Mouse (Mus musculus) cerebellum, adult 9-10 months (tissue): Measurements from ENCODE around the gene Ciapin1.
"Not testable (repeated sequence)": the region's sequence is repeated elsewhere in the genome, so short reads cannot be mapped to it uniquely, and the experiment has no call there.

Experiments used
- DNase-seq: peaks from one replicate; pipeline ENCODE4 v3.0.0; 2022

The Ciapin1 gene

GRCm38 (mm10) chr8:94854761-94855160 is 16.6 kb upstream of the Ciapin1 start:
- not testable (repeated sequence) for DNase-seq

DNA sequence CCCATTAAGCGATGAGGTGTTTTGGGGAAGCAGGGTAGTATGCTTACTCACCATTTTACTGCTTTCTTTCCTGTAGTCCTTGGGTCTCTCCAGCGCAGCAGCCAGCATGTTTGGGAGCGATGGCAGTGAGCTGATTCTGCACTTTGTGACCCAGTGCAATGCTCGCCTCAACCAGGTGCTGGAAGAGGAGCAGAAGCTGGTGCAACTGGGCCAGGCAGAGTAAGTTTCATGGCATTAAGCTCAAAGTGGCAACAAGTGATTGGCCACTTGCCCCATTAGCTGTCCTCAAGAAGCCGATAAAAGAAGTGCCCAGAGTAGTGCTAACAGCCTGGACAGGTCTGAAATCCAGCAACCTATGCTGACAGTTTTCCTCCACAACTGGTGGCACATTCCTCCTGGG is 11.9 kb upstream of the Ciapin1 start:
- no peak for DNase-seq

- no peak for DNase-seq
Observed at GRCm38 (mm10) chr8:94841183-94841582, 3.0 kb upstream of the Ciapin1 start.

DNA sequence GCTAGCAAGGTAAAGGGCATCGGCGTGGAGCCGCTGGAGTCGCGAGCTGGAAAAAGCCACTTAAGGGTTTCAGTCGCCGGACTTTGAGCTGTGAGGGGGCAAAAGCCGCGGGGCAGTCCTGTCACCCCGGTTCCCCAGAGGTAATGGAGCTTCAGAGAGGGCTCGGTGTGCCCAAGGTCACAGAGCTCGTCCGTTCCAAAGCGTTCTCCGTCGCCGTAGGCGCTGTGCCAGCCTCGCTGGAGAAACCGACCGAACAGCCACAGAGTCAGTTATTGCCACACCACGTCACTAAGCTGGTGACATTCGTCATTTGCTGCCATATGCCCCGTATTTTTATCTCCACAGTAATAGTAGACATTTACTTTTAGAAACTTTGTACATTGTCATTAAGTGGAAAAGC is 442 bp upstream of the Ciapin1 start:
- peak; percentile 83 for DNase-seq

GRCm38 (mm10) chr8:94836456-94837240 is 1.5 kb downstream of the Ciapin1 start:
- DNase-seq = no peak

GRCm38 (mm10) chr8:94835751-94836150 is 2.4 kb downstream of the Ciapin1 start:
- DNase-seq = not testable (repeated sequence)

DNA sequence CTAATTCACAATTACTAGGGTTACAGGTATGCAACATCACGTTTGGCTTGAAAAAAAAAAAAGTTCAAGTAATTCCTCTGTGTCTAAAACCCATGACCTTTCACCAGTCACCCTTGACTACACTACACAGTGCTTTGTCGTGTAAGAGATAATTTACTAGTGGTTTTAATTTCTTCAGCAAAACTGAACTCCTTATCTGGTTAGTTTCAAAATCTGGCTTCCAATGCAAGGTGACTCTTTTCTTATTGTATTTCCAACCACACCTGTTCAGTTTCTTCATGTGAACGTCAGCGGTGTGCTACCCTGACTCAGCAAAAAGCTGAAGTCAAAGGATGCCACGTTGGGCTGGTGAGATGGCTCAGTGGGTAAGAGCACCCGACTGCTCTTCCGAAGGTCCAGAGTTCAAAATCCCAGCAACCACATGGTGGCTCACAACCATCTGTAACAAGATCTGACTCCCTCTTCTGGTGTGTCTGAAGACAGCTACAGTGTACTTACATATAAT is 4.2 kb downstream of the Ciapin1 start:
- not testable (repeated sequence) for DNase-seq

GRCm38 (mm10) chr8:94828284-94828683 is 9.9 kb downstream of the Ciapin1 start:
- DNase-seq = no peak

GRCm38 (mm10) chr8:94826210-94826609 is 11.9 kb downstream of the Ciapin1 start:
- DNase-seq = no peak

DNA sequence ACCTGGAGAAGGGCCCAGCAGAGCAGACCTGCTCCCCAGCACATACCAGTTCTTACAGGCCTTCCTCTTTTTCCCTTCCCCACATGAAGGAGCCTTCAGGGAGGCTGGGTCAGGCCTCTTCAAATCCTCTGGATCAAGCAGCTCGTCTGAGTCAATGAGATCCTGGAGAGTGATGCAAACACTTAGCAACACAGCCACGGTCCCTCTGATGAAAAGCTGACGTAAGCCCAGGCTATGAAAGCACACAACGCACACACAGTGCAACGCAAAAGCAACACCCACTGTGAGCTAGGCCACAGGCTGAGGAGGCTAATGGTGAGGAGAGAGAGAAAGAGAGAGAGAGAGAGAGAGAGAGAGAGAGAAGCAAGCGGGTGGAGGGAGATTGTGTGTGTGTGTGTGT is 13.0 kb downstream of the Ciapin1 start:
- no peak for DNase-seq

- peak; percentile 53 for DNase-seq
Observed at GRCm38 (mm10) chr8:94822637-94823560, 15.3 kb downstream of the Ciapin1 start.

DNA sequence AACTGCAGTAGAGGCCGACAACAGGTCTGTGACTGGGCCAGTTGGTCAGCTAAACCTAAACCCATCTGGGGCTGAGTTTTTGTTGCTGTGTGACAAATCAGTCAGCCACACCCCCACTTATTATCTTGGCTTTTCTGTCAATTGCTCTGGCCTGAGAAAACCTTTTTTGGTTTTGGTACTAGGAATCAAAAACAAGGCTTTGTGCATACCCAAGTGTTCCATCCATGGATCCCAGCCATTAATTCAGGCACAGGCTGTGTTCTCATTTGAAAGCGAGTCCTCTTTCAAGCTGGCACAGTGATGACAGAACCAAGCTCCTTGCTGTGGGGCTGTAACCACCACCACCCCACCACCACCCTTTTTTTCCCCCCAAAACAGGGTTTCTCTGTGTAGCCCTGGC is 16.8 kb downstream of the Ciapin1 start:
- no peak for DNase-seq

DNA sequence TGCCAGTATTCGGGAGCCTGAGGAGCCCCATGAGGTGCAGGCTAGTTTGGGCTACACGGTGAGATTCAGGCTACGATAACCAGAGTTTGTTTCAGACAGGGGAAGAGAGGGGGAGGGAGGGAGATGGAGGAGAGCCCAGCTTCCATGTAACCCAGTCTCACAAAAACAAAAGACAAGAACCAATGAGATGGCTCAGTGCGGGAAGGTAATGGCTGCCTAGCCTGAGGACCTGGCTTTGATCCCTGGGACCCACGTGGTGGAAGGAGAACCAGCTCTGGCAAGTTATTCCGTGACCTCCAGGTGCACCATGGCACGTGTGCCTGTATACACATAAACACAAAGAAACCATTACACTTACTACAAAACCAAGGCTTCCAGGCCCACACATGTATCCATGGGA is 17.6 kb downstream of the Ciapin1 start:
- no peak for DNase-seq

DNA sequence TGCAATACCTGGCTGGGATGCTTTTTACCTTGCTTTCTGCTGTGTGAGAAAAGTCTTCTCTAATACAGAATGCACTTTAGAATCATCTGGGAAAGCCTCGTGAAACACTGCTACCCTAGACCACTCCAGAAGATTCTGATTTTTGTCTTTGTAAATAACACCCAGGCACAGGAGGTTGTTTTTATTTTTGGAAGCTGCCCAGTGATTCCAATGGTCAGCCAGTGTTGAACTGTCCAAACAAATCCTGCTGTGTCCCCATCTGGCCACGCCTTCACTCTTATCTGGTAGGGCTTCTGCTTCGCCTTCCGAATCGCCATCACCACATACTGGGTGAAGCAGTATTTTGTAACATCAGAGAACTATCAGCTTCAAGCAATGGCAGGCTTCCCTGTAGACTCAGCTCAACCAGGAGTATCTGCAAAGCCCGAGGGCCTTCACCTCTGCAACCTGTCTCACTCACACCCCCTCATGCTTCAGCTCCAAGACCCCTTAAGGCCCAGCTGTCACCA is 18.4 kb downstream of the Ciapin1 start:
- DNase-seq = no peak

DNA sequence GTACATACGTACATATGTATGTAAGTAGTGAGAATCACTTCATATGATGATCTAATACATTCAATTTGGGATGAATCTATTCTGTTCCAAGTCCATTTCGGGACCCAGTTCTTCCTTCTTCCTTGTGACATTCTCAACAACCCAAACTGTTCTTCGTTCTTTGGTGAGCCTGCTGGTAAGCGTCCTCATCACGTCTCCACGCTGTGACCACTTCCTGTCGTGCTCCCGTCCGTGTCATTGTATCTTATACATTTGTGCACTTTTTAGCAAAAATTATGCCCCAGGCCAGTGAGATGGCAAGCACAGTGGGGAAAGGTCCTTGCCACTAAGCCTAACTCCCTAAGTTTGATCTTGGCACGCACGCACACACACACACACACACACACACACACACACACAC is 20.2 kb downstream of the Ciapin1 start:
- no peak for DNase-seq

- DNase-seq = peak; percentile 55
Observed at GRCm38 (mm10) chr8:94814556-94814955, 23.6 kb downstream of the Ciapin1 start.

GRCm38 (mm10) chr8:94812645-94813098 is 25.5 kb downstream of the Ciapin1 start:
- DNase-seq = peak; percentile 95

- DNase-seq = no peak
Observed at GRCm38 (mm10) chr8:94811654-94812053, 26.5 kb downstream of the Ciapin1 start.

DNA sequence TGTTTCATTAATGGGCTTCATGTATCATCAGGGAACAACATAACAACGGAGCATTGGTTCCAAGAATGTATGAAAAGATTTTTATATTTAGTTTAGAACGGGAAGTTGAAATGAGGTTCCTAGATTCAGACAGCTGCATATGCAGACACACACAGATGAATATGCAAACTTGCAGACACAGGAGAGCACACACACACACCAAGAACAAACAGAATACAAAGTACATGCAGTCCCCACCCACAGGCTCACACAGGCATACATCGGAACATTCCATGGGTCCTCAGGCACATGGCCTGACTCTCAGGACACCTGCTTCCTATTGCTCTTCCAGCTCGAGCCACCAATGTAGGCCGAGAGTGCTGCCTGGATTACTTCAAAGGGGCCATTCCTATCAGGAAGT is 27.3 kb downstream of the Ciapin1 start:
- DNase-seq = no peak

DNA sequence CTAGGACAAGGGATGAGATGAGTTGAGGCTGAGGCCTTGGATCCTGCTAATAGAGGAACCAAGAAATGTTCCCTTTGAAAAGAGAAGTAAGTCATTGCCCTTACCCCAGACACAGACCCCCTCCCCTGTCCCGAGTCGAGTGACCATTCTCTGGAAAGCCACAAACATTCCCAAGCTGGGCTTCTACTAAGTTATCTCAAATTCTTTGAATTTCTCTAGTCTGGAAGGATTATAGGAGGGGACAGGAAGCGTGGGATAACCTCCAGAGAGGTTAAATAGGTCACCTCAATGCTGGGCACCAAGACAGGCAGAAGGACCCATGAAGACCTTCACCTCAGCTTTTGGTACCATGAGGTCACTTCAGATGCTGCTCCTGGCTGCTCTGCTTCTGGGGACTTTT is 28.0 kb downstream of the Ciapin1 start, which contains the start of gene Ccl17:
Gene Ccl17, plus strand, starts transcription at position 301 of the 400 bp plus-strand sequence.
- no peak for DNase-seq

DNA sequence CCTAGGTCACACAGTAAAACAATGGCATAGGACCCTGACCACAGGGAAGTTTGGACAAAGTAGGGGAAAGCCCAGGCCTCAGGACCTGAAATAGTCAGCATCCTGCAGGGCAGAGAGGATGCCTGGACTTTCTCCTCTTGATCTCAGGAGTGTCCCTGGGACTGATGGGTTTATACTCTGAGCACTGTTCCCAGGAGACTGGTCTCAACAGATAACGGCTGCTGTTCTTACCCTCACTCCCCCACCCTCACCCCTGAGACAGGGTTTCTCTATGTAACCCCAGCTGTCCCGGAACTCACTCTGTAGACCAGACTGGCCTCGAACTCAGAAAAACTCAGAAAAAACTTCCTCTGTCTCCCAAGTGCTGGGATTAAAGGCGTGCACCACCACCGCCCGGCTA is 29.8 kb downstream of the Ciapin1 start:
- DNase-seq = no peak

- DNase-seq = no peak
Observed at GRCm38 (mm10) chr8:94807506-94807905, 30.7 kb downstream of the Ciapin1 start.

GRCm38 (mm10) chr8:94805811-94806210 is 32.3 kb downstream of the Ciapin1 start:
- no peak for DNase-seq
